Mouse (Mus musculus) retina, postnatal 1 day (tissue): ENCODE measurements around the gene Kptn.

Experiments used
- DNase-seq: peaks from one replicate; pipeline ENCODE4 v3.0.0-alpha.2; 2012

Kptn gene

DNA sequence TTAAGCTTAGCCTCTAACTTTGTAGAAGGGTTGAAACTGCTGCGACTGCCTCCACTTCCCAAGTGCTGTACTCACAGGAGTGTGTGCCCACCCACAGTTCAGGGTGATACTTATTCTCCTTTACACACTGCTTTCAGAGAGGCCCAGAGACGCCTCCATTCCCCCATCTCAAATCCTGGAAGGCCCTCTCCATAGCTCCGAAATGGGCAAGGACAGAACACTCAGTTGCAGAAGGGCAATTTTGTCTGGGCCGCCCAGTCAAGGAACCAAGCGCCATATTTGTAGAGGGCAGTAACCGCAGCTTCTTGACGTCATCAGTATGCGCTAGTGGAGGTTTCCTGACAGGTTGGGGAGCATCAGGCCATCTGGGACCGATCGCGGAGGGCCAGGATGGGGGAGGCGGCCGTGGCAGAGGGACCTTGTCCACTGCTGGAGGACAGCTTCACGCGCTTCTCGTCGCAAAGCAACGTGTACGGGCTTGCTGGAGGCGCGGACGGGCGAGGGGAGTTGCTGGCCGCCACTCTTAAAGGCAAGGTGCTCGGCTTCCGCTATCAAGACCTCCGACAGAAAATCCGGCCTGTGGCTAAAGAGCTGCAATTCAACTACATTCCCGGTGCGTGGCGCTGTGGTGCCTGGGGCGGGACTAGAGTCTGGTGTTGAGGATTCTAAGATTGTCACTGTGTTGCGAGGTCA, at the start of gene Kptn:
Gene Kptn, plus strand, starts transcription at position 327 of the 693 bp plus-strand sequence.
- DNase-seq, result peak; percentile 96

DNA sequence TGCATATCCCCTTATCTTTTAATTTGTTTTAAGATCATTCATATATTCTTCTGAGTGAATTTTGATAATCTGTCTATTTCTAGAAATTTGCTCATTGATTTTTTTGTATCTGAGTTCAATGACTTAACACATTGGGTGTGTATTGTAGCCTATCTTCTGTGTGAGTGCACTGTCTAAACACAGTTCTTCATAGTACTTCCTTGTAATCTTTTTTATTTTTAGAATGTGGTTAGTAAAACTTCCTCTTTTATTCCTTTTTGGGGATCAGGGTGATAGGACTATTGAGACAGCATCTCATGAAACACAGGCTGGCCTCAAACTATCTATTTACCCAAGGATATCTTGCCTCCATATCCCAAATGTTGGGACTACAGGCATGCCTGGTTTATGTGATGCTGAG, 48.8 kb upstream of the Kptn start:
- DNase-seq, result no peak

DNA sequence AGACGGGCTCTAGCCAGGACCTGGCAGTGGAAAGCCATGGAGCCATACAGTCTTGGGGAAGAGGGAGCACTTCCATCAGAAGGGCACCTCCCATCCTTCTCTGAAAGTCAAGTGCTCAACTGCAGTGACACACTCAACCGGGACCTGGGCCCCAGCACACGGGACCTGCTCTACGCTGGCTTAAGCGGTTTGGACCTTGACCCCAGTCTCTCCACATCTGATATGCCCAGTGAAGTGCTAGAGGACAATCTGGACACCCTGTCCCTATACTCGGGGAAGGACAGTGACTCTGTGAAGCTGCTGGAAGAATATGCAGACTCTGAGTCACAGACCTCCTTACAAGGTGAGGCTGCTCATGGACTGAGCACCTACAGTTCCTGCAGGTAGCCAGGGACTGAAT, 47.8 kb upstream of the Kptn start:
- DNase-seq, result no peak

DNA sequence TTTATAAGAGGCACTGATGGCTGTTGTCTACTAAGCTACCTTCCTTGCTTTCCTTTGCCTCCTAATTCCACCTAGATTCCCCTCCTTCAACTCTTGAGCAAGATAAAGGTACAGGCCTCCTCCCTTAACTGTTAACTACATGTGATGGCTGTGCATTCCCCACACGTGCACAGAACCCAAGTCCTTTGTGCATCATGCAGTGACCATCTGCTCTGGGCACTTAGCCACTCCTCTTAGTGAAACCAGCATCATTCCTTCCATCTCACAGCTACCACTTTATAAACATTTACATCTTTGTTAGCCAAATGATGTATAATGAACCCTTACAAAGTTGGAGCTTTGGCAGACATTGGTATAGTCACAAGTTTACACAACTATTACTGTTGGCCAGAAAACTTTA, 39.7 kb upstream of the Kptn start:
- no peak for DNase-seq

DNA sequence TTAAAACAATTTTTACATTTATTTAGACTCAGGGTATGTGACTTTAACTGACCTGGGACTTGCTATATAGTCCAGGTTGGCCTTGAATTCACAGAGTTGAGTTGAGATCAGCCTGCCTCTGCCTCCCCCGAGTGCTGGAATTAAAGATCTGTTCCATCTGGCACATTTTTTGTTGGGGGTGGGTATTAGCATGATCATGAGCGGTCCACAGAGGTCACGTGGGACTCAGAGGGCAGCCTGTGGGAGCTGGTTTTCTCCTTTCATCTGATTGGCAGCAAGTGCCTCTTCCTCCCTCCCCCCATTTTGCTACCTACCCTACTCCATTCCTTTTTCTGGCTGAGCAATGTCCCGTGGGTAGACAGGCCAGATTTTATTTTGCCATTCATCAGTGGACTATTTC, 39.1 kb upstream of the Kptn start:
- no peak for DNase-seq

DNA sequence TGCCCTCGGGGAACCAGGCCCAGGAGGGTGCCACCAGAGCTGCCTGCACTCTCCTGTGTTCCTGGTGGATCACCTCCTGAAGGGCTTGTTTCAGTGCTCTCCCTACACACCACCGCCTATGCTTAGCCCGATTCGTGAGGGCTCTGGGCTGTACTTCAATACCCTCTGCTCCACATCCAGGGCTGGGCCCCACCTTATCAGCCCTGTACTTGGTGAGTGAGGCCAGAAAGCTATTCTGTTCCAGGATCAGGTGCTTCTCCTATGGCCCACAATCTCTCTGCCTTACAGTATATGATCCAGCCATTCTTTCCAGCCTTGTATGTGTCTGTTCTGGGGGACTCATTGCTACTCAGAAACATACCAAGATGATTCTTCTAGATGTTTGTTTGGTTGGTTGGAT, 36.3 kb upstream of the Kptn start:
- DNase-seq, result no peak

DNA sequence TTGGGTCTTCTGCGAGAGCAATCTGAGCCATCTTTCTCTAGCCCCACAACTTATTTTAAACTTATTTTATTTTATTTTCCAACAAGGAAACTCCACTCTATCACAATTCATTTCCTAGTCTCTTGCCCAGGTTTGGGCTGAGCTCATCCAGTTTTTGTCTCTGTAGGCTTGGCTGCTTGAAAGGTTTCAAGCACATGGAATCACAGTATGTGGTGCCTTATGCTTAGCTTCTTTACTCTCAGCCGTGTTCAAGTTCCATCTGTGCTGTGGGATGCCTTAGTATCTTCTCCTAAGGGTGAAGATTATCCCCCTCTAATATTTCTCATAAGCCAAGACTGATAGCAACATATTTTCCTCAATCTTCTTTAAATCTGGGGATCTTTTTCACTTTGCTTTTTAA, 32.1 kb upstream of the Kptn start:
- DNase-seq, result no peak

DNA sequence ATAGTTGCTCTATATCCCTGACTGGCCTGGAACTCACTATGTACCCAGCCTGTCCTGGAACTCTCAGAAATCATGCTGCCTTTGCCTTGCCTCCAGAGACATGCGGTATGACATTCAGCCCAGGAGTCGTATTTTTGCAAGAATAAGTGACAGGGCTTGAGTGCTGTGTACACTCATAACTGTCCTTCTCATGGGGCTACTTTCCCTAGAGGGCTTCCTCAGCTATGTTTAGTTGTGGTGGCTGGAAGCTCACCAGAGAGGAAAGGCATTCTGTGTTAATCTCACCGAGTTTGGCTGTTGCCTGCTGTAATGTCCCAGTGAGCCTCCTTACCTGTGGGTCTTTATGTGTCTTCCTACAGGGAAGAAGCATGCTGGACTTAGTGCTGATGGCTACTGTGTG, 25.1 kb upstream of the Kptn start:
- no peak for DNase-seq

DNA sequence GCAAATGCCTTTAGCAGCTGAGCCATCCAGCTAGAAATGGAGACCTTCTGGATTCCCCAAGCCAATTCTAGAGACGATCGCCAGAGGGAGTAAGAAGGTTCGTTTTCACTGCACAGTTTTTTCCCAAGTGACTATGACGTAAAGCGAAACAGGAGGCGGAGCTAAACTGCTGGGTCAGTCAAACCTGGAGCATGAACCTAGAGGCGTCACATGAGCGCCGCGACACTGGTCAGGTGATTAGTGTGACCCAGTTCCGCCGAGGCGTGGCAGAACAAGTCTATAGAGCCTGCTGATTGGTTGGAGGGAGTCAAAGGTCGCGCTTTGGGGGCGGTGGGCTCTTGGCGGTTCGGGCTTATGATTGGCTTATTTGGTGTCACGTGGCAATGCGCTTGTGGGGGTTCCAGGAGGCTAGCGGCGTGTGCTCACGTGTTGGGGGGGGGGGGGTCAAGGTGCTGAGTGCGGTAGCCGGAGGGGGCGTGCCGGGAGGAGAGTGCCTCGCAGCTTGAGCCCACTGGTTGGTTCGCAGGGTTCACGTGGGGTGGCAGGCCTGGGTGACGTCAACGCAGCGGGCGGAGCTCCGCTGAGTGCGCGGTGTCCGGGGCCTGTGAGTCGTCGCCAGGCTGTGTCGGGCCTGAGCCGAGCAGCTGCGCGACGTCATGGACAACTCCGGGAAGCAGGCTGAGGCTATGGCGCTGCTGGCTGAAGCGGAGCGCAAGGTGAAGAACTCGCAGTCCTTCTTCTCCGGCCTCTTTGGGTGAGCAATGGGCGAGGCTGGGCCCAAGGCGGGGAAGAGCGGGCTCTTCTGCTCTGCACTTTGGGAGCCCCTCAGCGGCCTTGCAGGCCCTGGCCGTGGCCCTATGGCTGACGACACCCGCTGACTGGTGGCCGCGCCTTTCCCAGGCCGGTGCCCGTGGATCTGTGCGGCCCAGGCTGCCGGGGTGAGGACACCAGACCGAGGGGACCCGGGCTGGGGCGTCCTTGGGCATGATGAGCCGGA, 21.4 kb upstream of the Kptn start, which contains the start of gene Napa:
Gene Napa, plus strand, starts transcription at position 438 of the 997 bp plus-strand sequence.
- peak; percentile 100 for DNase-seq

DNA sequence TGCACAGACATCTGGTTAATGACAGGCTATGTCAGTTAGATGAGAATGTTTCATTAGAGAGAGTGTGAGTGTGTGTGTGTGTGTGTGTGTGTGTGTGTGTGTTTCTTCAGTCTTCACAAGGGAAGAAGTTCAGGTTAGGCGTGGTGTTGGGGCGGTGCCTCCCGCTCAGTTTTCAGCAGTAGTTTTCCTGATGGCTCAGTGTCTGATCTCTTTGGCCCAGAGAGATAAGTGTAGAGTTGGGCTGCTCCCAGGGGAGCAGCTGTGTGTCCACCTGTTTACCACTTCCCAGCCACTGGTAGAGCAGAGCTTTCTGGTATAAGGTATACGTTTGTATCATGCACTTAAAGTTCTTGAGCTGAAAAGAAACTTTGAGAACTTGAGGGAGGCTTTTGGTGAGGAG, 19.8 kb upstream of the Kptn start:
- no peak for DNase-seq

DNA sequence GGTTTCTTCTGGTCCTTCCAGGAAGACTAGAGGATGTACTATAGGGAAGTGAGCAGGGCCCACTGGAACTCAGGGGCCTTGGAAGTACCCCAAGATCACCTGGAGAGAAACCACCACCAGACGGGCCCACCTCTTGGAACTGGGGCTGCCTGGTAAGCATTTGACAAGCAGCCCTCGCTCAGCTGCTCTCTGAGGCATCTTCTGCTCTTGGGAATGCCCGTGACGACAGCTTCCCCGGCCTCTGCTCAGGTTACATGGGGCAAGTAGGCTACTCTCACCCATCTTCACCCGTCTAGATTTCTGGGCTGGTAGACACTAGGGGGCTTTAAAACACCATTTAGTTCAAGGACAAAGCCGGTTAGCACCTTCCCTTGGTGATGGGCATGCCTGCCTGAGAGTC, 18.6 kb upstream of the Kptn start:
- no peak for DNase-seq

DNA sequence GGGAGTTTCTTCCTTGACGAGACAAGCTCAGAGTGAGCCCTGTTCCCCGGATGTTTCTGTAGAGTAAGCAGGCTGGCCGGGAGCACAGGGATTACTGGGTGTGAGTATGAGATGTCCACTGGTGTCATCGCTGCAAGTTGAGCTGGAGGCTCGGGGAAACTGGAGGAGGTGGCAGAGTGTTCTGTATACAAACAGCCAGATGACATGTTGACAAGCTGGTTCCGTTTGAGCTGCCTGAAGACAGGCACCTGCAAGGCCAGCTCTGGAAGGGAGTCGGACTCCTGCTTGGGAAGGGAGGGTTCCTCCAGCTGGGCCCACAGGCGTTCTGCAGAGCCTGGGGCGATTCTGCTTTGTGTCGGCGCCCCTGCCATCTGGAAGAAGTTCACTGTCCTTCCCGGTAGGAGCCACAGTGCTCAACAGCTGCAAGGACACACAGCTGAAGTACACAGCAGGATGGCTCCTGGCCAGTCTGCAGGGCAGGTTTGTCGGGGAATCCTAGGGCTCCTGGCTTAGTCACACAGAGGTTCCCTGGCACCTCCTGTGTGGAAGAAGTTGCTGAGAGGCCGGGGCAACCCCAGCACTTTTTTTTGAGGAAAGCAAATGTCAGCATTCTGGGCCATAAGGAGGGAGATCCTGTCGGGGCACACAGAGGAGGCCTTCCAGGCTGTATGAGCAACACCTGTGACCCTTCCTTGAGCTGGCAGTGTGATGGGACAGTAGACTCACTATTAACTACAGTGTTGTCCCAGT, 17.8 kb upstream of the Kptn start:
- DNase-seq, result no peak

DNA sequence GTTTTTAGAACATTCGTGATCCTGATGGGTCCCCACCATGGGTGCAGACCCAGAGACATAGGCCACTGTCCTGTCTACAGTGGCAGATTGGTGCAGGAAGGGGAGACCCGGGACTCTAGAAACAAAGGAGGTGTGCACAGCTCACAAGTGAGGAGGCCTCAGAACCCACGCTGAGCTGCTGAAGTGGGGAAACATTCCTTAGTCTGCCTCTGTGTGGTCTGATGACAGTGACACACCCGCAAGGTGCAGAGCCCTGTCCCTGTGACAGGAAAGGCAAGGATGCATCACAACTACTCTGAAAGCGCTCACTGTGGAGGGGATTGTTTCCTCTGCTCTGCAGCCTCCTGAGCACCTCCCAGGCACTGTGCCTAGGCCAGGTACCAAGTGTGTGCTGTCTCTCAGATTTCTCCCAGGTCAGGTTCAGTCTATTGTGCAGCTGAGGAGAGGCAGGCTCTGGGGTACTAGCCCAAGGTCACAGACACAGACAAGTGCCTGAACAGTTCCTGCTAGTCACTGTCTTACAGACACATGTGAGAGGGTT, 16.9 kb upstream of the Kptn start:
- no peak for DNase-seq

DNA sequence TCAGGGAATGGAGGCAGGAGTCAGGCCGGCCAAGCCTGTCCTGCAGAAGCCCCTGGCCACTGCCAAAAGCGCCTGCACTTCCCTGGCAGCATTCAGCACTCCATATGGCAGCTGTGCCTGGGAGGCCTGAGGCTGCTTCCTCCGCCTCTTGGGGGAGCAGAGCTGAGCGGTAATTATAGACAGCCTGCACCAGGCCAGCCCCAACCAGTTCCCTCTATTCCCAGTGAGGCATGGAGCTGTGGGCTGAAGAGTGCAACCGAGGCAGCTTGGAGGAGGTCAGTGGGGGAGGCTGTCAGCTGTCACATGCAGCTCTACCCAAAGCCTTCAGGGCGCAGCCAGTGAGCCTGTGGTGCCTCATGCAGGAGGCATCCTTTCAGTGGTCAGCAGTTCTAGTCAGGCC, 15.9 kb upstream of the Kptn start:
- peak; percentile 50 for DNase-seq

DNA sequence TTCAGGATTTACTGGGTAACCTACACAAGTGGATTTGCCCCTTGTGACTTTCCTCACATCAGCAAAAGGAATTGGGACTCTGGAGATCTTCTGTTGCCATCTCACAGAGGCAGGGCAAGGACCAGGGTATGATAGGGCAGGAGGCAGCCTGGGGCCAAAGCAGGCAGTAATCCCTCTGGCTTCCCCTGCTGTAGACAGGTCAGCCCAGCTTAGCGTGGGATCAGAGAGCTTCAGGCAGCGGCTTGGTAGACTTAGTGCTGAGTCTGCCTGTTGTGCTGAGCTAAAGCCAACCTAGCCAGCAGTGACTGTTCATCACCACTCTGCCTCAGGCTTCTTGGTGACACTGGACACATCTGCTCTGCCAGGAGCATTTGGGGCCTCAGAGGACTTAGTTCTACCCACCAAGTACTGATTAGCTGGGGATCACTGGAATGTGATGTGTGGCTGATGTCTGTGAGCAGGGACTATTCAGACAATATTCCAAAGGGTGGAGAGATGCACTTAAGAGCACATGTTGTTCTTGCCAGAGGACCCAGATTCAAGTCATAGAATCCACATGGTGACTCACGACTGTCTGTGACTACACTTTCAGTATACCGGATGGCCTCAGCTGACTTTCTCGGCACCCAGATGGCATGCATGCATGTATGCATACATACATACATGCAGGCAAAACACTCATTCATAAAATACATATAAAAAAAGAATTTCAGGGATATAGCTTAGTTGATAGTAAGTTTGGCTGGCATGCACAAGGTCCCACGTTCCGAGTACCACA, 14.9 kb upstream of the Kptn start:
- DNase-seq, result peak; percentile 73

DNA sequence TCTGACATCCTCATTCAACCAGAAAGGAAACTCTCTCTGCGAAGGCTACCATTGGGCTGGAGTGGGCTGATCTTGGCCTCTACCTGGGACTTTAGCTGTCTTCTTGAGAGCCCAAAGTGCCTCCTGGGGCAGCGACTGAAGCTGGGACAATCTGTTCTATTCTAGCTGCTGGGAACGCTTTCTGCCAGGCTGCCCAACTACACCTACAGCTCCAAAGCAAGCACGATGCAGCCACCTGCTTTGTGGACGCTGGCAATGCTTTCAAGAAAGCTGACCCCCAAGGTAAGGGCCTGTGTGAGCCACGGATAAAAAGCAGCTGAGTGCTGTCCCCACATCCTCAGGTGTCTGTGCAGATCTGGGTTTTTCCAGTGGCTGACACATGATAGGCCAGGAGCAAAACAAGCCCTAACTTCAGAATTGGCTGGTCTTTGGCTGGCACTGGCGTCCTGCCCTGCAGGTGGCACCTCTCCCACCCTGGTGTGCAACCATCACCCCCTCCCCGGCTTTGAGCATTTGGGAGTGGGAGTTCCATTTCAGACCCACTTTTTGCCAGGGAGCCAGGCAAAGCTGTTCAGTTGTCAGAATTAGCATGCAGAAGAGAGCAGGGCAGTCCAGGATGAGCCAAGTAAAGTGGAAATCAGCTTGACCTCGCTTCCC, 10.7 kb upstream of the Kptn start:
- DNase-seq, result no peak

DNA sequence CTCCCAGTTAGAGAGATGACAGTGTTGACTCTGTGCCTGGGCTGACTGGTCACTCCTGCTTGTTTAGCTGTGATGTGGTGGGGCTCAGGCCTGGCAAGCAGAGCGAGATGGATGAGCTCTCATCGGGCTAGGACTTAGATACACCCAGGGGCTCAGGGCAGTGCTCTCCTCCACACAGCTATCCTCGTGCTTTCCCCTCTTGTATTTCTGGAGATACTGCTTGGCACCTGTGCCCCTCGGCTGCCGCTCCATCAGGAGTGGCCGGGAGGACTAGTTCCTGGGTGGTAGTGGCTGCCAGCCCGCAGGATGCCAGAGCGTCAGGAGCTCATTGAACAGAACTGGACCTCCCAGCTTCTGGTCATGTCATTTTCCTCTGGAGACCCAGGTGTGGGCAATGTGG, 9.5 kb upstream of the Kptn start:
- DNase-seq, result no peak

DNA sequence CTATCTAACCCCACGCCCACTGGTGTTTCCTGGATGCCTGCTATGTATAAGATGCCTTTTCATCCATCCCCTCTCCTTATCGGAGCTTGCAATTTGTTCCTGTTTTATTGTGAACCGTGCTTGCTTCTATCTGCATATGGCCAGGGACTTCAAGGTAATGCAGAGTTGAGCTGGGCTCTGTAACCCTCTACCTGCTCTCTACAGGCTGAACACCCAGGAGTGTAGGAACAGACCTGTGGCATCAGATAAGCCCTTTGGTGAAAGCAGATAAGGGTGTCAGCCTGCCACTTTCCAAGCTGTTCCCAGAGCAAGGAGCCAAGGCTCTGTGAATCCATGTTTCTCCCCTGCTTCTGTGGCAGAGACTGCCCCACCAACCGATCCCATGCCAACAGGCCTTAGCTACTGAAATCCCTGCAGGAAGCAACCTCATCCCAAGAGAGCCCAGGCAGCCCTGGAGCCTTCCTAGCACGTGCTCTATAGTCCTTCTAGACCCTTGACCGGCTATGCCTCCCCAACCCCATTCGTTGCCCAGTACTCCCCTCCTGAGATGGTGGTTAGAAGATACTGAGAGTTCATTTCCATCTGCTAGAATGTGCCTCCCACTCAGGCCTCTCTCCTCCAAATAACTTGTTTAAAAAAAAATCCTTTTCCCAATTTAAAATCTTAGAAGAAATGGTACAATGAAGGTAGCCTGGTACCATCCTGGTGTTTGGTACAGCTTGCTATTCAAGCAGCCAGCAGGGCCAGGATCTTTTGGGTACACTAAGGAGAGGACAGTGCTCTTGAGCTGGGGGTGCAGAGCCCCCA, 8.2 kb upstream of the Kptn start:
- DNase-seq, result no peak

DNA sequence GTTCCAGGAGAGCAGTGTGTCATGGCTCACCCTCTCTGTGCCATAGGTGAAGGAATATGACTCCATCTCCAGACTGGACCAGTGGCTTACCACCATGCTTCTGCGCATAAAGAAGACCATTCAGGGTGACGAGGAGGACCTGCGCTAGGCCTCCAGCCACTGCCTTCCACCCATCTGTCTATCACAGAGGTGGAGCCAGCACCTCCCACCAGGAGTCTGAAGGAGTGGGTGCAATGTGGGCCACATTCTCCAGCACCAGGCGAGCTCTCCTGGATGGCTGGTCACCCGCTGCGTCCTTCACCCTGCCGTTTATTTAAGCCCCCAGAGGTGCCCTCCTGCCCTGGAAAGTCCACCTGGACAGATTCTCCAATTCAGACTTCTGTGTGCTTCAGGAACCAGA, 3.3 kb upstream of the Kptn start:
- DNase-seq, result no peak

DNA sequence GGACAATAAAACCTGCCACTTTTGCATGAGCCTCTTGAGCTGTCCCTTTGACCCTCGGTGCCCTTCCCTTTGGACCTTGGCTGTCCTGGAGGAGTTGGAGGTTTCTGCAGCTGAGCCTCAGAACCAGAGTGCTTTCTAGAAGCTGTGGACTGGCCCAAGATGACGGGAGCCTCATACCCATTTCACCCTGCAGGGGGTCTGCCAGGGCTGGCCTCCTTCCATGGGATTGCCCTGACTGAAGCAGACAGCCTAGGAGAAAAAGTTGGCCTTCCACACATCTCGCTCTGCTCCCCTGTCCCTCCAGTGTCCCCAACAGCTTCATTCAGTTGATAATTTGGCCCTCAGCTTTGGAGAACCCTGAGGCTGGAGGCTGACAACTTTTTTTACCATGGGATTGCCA, 2.6 kb upstream of the Kptn start:
- DNase-seq, result no peak

DNA sequence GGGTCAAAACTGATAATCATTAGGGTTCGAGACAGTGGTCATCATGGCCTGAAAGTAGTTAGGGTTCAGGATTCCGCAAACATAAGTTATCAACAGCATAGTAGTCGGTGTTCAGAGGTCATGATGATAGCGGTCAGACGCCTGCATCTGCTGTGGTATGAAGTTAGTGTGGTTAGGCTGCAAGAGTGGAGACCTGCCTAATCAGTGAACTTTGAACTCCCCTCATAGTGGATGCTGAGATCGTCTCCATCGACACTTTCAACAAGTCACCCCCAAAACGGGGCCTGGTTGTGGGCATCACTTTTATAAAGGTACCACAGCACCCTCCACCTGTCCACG, 536 bp downstream of the Kptn start:
- no peak for DNase-seq
